Mouse (Mus musculus): ENCODE measurements around the gene A130010J15Rik. TPM values are rescaled to one million over a fixed set of nuclear protein-coding genes. Genes with fewer than 3 reads are reported as not detected.

A130010J15Rik gene
- total and polyA plus RNA-seq, 3 experiments = 1.4 to 3.2 (median 1.8) TPM

DNA sequence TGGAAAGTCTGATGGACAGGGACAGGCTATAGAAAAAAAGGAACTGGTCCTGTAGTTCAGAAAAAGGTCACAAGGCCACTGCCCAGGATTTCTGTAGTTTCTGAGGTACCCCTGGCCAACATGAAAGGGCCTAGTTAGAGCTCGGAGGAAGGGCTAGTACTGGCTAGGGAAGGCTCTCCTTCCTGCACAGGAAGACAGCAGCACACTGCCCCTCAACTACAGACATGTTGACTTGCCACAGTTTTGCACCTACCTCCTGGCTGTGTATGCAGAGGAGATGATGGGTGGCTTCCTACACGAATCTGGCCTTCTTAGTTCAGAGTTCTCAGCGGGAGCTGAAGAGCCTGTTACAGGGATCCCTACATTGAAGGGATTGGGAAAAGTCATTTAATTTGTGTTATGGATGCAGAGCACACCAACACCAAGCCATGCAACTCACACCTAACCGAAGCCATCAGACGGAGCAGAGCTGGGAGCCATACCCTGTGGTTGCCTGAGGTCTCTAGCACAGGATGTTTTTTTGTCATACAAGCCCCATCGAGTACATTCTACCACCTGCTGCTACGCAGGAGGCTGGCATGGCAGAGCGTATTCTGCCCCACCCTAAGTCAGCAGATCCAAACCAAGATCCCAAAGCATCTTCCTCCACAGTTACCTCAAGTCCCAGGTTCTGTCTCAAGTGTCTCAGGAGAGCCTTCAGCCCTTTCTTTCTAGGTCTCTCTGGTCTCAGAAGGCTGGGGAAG lies 33.0 kb downstream of the A130010J15Rik start:
- no peak for DNase-seq

DNA sequence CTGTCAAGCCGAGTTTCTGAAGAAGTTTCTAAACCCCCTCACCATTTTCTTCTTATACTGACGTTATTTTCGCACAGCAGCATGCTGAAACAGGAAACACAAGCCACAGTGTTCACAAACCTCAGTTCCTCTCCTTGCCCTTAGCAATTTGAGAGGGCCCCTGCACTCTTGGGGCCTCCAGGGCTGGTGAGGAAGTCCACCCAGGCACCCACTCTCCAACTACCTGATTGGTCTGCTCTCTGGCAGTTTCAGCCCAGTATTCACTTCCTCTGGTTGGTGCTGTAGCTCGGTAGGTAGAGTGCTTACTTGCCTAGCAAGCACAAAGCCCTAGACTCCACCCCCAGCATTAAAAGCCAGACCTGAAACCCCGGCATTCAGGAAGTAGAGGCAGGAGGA lies 33.5 kb downstream of the A130010J15Rik start, which contains the start of gene Traf3ip3:
Gene Traf3ip3, minus strand, starts transcription at position 321 of the 396 bp plus-strand sequence.
- DNase-seq = peak; percentile 12

DNA sequence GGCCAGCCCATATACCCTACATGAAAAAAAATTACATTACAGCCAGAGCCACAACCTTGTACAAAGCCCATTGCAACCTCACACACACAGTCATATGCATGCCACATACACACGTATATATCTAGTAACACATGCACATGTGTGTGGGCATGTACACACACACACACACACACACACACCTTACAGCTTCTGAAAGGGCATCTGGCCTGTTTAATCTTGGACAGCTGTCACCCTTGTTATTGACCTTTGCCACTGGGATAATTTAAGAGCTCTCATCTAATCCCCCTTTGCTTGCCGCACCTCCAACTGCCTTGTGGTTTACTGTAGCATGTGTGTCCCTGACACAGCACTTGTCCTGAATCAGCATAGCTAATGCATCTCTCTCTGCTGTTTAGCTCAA lies 36.0 kb downstream of the A130010J15Rik start:
- DNase-seq = no peak

DNA sequence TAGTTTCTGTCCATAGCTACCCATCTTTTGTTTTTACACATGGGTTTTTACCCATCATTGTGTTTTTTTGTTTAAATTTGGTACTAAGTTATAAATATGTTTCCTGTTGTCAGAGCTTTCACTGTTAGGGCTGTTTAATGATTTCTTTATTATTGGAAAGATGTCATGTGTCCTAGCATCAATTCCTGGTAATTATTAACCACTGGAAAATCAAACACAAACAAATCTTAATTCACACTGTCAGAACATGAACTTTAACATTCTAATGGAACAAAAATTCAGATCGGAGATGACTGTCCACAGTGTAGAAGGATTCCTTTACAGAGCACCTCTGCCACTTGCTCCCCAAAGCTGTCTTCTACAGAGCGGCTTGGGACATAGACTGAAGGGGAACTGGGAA lies 37.6 kb downstream of the A130010J15Rik start:
- no peak for DNase-seq

DNA sequence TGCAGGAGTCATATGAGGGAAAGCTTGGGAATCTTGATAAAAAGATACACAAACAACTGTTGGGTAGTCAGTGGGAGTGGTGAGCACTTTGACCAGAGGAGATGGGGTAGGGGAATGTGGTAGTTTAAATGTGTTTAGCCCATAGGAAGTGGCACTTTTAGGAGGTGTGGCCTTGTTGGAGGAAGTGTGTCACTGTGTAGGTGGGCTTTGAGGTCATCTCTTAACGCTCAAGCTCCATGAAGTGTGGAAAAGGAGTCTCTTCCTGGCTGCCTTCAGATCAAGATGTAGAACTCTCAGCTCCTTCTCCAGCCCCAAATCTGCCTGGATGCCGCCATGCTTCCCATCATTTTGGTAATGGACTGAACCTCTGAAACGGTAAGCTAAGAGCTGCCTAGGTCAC lies 39.7 kb downstream of the A130010J15Rik start, which contains the start of gene Lamb3:
Gene Lamb3, plus strand, starts transcription at position 197 of the 400 bp plus-strand sequence.
- DNase-seq = no peak

DNA sequence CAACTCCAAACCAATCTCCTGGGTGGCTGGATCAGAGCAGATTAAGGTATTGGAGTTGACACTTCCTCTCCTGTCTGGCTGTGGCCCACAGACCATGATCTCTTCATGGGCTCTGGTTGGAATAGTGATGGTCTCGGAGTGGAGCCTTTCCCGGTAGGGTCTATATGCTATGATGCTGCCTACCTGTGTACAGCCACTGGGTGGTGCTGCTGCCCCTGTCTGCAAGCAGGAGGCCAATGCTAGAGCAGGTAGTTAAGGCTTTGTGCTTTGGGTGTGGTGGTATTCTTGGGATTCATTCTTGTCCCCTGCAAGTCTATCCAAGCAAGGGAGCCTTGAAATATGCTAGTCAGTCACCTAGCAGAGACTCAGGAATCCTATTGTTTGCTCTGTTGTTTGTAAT lies 40.3 kb downstream of the A130010J15Rik start:
- DNase-seq = peak; percentile 32

DNA sequence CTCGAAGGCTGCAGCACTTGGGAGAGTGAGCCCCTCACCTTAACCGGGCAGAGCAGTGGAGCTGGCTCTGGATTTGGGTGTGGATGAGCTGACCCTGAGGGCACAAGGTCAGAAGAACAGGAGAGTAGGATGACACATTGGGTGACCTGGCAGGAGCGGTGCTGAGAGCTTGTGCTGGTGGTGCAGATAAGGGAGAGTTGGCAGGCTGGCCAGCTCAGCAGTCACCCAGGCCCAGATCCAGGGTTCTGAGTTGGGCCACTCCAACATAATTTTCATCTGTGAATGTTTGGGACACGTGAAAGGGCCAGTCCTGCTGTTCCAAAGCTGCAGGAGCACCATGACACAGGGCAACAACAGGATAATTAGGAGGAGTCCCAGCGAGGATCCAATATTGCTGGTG lies 43.5 kb downstream of the A130010J15Rik start:
- DNase-seq = peak; percentile 40

DNA sequence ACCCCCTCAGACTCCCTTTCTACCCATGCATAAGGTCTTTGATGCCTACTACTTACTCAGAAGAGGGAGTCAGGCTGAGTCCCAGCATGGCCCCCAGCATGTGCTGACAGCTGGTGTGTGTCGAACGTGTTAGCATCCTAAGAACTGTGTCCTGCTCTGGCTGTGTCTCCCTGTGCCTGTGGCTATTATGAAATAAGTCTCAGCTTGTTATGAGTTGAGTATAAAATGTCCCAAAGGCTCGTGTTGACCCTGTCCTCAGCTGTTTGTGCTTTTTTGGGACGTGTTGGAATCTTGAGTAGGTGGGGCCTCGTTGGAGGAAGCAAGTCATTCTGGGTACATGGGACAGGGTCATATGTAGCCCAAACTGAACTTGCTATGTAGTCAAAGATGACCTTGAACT lies 46.2 kb downstream of the A130010J15Rik start:
- no peak for DNase-seq

DNA sequence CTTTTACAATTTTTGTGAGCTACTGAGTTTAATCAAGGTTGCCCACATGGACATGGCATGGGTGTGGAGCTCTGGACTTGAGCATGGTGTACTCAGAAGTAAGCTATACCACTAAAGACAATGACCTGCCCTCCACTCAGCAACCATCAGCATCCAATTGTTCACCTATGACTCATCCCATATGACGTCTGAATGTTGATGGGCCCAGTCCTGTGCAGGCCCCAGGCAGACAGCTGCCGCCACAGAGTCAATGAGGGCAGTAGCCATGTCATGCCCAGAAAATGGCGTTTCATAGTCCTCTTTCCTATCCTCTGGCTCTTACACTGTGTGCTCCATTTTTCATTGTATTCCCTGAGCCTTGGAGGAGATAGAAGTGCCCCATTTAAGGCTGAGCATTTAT lies 48.2 kb downstream of the A130010J15Rik start:
- no peak for DNase-seq

DNA sequence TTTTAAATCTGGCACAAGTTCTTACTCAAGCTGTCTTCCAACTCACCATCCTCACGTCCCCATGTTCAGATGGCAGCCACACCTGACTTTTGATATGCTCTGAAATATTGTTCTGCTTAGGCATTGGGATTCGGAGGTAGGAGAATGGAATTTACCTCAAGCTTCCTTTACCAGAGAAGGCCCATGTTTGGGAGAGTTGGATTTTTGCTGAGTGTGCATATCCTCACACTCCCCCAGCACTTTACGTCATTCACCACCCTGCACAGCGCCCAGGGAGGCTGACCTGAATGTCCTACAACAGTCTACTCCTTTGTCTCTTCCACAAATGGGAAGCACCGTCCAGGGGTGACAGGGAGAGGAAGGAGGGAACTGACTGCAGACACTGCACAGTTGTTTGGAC lies 52.6 kb downstream of the A130010J15Rik start:
- no peak for DNase-seq

DNA sequence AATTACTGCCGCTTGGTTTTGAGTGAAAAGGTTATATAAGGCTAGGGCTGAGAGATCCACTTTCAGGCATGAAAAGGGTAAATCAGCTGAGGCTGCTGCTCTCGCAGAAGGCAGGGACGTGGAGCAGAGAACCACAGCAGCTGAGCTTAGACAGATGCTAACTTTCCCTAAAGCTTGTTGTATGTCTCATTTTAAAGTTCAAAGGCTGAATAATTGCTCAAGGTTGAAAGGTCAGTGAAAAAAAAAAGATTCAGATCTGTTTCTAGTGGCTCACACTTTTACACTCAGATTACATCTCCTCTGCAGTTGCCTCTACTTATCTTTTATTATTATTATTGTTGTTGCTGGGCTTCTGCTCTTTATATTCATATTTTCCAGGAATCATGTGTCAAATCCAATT lies 57.7 kb downstream of the A130010J15Rik start:
- DNase-seq = no peak

DNA sequence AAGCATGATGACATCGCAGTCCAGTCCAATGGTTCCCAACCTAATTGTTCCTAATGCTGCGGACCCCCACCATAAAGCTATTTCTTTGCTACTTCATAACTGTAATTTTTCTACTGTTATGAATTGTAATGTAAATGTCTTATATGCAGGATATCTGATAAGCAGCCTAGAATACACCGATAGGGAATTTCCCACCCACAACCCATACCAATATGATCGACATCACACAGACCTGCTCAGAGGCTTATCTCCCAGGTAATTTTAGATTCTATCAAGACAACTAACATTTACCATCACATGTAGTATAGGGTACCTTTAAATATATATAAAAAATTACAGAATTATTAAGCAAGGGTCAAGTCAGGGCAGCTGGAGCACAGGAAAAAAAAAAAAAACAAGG lies 58.3 kb downstream of the A130010J15Rik start:
- DNase-seq = no peak

DNA sequence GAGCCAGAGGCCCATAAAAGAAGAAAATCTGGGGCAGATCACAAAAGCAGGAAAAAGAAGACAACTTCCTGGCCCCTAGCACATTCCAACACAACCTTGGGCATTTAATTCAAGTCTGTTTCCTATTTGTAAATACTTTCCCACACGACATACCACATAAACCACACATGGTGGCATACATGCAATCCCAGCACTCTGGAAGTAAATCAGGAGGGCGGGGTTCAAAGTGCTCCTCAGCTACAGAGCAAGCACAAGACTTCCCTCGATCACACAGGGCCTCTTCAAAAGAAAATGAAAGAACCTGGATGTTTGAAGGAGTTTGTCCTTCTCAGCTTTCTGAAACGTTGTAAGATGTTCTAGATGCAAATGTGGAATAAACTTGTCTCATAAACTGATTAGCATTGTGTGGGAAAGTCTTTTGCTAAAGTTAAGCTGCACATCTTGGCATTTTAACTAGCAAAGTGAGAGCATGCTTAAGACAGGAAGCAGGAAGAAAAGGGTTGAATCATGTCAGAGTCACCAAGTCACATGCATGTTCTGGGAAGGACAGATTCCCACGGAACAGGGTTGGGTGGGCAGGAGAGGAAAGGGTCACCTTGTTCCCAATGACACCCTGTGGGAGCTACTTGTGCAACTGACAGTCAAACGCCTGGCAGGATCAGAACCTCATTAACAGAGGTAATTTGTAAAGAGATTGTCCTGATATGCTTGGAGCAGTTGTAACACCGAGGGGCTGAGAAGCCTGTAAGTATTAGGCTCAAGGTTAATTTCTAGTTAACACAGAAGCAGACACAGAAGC lies 59.1 kb downstream of the A130010J15Rik start:
- DNase-seq = no peak

Other genes with a start within 250 kb of the A130010J15Rik start
- gene Syt14, start 132.3 kb upstream of the A130010J15Rik start, total RNA-seq (2021) = 1 to 10 TPM; 8.3 to 8.7 TPM
- gene Syt14, start 132.3 kb upstream of the A130010J15Rik start, polyA plus RNA-seq (2012; rRNA removed) = 0.93 and 1.4 TPM in 2 replicates
- 10 to 100 TPM; 11.1 to 19.0 TPM for gene Diexf, start 37.8 kb upstream of the A130010J15Rik start, total RNA-seq (2021)
- 10.6 and 12.9 TPM in 2 replicates for gene Diexf, start 37.8 kb upstream of the A130010J15Rik start, polyA plus RNA-seq (2012; rRNA removed)
- gene Irf6, start 14.9 kb upstream of the A130010J15Rik start, total RNA-seq (2021) = under 1 TPM; 0.31 to 0.49 TPM
- 0.09 and 0.51 TPM in 2 replicates for gene Irf6, start 14.9 kb upstream of the A130010J15Rik start, polyA plus RNA-seq (2012; rRNA removed)
- gene Traf3ip3, start 33.7 kb downstream of the A130010J15Rik start, total RNA-seq (2021) = 1 to 10 TPM; 1.1 to 3.3 TPM
- 0.15 and 0.75 TPM in 2 replicates for gene Traf3ip3, start 33.7 kb downstream of the A130010J15Rik start, polyA plus RNA-seq (2012; rRNA removed)
- 1 to 10 TPM in 1 of 2 experiments, under 1 TPM in 1; 0.69 to 2.3 TPM for gene Lamb3, start 39.7 kb downstream of the A130010J15Rik start, total RNA-seq (2021)
- gene Lamb3, start 39.7 kb downstream of the A130010J15Rik start, polyA plus RNA-seq (2012; rRNA removed) = 0.30 and 0.31 TPM in 2 replicates
- 100 to 1,000 TPM; 114 to 135 TPM for gene Hsd11b1, start 96.0 kb downstream of the A130010J15Rik start, total RNA-seq (2021)
- 56.4 and 56.8 TPM in 2 replicates for gene Hsd11b1, start 96.0 kb downstream of the A130010J15Rik start, polyA plus RNA-seq (2012; rRNA removed)
- 100 to 1,000 TPM; 156 to 178 TPM for gene G0s2, start 105.2 kb downstream of the A130010J15Rik start, total RNA-seq (2021)
- gene G0s2, start 105.2 kb downstream of the A130010J15Rik start, polyA plus RNA-seq (2012; rRNA removed) = 182 and 309 TPM in 2 replicates
- gene Camk1g, start 202.3 kb downstream of the A130010J15Rik start, total RNA-seq (2021) = not detected
- 0.29 and 0.42 TPM in 2 replicates for gene Camk1g, start 202.3 kb downstream of the A130010J15Rik start, polyA plus RNA-seq (2012; rRNA removed)